Mouse (Mus musculus): Measurements from ENCODE around the gene Cyp2r1. TPM values are rescaled to one million over a fixed set of nuclear protein-coding genes. Genes with fewer than 3 reads are reported as not detected.

Gene Cyp2r1
- polyA plus RNA-seq, 1 experiment from 2014 or later, result 1.2 TPM

DNA sequence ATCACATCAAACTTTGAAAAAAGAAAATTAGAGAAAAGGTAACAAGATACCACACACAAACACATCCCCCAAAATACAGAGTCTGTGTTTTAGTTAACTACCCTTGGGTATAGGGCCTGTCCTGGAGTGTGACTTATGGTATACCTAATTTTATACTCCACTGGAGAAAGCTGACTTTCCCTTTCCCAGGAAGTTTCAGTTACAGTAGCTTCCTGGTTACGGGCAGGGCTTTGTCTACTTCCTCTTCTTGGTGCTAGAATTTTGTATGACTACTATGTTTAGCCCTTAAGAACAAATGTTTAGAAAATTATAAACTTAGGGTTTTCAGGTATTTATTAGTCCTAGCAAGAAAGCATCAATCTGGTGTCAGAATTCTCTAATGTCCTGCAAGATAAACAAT lies 36.5 kb downstream of the Cyp2r1 start:
- H3K9ac ChIP-seq (ENCODE audit: low read length), result no peak overlapping the region
- no peaks in the 10 kb centered on the region for H3K4me1 ChIP-seq (ENCODE audit: control insufficient read depth, insufficient read depth, low read length)
- no peaks in the 10 kb centered on the region for H3K9me3 ChIP-seq (ENCODE audit: control insufficient read depth, low read length)
- no peak overlapping the region for H3K4me3 ChIP-seq (ENCODE audit: low read depth, low read length)
- ATAC-seq (ENCODE audit: insufficient read depth, low FRiP score, low TSS enrichment) (no peak), DNase-seq (ENCODE audit: low spot score) (no peak)
- H3K36me3 ChIP-seq (ENCODE audit: control insufficient read depth, insufficient read depth, low read length), result no peaks in the 10 kb centered on the region
- no peaks in the 10 kb centered on the region for H3K27me3 ChIP-seq (ENCODE audit: control insufficient read depth, insufficient read depth, low read length)
- WGBS, result 91% methylated on average over 1 of the region's 1 CpGs
- no peak overlapping the region for H3K27ac ChIP-seq (ENCODE audit: low read depth, low read length)
- H3K4me2 ChIP-seq (ENCODE audit: low read depth), result no peak overlapping the region

DNA sequence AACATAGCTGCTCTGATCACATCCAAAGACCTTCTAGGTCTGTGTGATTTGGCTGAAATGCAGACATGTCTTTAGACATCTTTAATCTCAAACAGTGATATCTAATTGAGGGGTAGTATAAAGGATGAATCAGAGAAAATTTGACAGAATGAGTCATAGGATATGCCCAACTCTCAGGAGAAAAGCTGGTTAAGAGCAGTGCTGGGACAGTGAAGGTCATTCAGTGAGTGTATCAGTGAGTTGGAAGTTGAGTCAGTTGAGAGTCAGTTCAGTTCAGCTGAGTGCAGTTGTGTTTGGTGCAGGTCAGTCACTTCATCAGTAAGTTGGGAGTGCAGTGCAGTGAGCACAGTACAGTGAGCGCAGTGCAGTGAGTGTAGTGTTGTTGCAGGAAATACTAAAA lies 42.6 kb downstream of the Cyp2r1 start:
- ATAC-seq (ENCODE audit: insufficient read depth, low FRiP score, low TSS enrichment) (no peak), DNase-seq (ENCODE audit: low spot score) (no peak)
- no peaks in the 10 kb centered on the region for H3K27me3 ChIP-seq (ENCODE audit: control insufficient read depth, insufficient read depth, low read length)
- no peak overlapping the region for H3K4me2 ChIP-seq (ENCODE audit: low read depth)
- H3K9me3 ChIP-seq (ENCODE audit: control insufficient read depth, low read length), result no peaks in the 10 kb centered on the region
- no peak overlapping the region for H3K4me3 ChIP-seq (ENCODE audit: low read depth, low read length)
- 100% methylated on average over 1 of the region's 1 CpGs for WGBS
- H3K4me1 ChIP-seq (ENCODE audit: control insufficient read depth, insufficient read depth, low read length), result no peaks in the 10 kb centered on the region
- H3K36me3 ChIP-seq (ENCODE audit: control insufficient read depth, insufficient read depth, low read length), result no peaks in the 10 kb centered on the region; the same call in 1 of the 2 replicates
- no peak overlapping the region for H3K27ac ChIP-seq (ENCODE audit: low read depth, low read length)
- H3K9ac ChIP-seq (ENCODE audit: low read length), result no peak overlapping the region

DNA sequence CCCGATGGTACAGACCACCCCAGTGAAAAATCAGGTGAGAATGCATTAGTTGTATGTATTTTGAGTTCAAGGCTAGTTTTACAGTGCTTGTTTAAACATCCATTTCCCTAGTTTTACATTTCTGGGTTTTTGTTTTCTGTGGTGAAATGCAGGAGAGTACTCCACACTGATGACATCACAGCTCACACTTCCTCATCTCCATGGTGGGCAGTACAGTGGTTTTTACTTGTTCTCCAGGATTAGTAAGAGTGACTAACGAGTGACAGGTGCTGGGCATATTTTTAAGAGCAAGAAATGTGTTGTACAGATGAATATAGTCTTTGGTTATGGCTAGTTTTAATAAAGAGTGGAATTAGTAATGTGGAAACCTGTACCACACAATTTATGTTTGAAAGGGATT lies 53.9 kb downstream of the Cyp2r1 start:
- ATAC-seq (ENCODE audit: insufficient read depth, low FRiP score, low TSS enrichment), result no peak
- 0 out of 2 replicates have a peak, but pooled peaks cover 2% of the 10 kb centered on the region for H3K36me3 ChIP-seq (ENCODE audit: control insufficient read depth, insufficient read depth, low read length)
- no peak overlapping the region for H3K9ac ChIP-seq (ENCODE audit: low read length)
- H3K4me2 ChIP-seq (ENCODE audit: low read depth), result no peak overlapping the region
- H3K27me3 ChIP-seq (ENCODE audit: control insufficient read depth, insufficient read depth, low read length), result no peaks in the 10 kb centered on the region
- no peaks in the 10 kb centered on the region for H3K9me3 ChIP-seq (ENCODE audit: control insufficient read depth, low read length)
- H3K4me3 ChIP-seq (ENCODE audit: low read depth, low read length), result no peak overlapping the region
- no peak overlapping the region for H3K27ac ChIP-seq (ENCODE audit: low read depth, low read length)
- 84% methylated on average over 2 of the region's 2 CpGs for WGBS
- DNase-seq (ENCODE audit: low spot score), result no peak
- H3K4me1 ChIP-seq (ENCODE audit: control insufficient read depth, insufficient read depth, low read length), result no peaks in the 10 kb centered on the region

Other genes with a start within 250 kb of the Cyp2r1 start
- 12.2 and 12.7 TPM in 2 replicates for gene Pde3b, start 147.7 kb downstream of the Cyp2r1 start, polyA plus RNA-seq (2014; fragmentation: Nextera tagmentation; extraction: Ambion mirVana)
- gene Calca, start 73.4 kb upstream of the Cyp2r1 start, polyA plus RNA-seq (2014; fragmentation: Nextera tagmentation; extraction: Ambion mirVana), result 4.0 and 4.2 TPM in 2 replicates
- 0.69 and 2.2 TPM in 2 replicates for gene Calcb, start 155.7 kb upstream of the Cyp2r1 start, polyA plus RNA-seq (2014; fragmentation: Nextera tagmentation; extraction: Ambion mirVana)
- gene Insc, start 180.7 kb upstream of the Cyp2r1 start, polyA plus RNA-seq (2014; fragmentation: Nextera tagmentation; extraction: Ambion mirVana), result 14.2 and 16.6 TPM in 2 replicates

Measured in neural tube, embryonic 11.5 days (tissue).